Mouse (Mus musculus): Measurements from ENCODE around the gene Dlk1. TPM values are rescaled to one million over a fixed set of nuclear protein-coding genes. Genes with fewer than 3 reads are reported as not detected.
"Not testable (repeated sequence)": the region's sequence is repeated elsewhere in the genome, so short reads cannot be mapped to it uniquely, and the experiment has no call there.

Gene Dlk1
- total RNA-seq, 4 experiments from 2014 or later, result 0.23 to 0.69 (median 0.47) TPM; not detected in 1

DNA sequence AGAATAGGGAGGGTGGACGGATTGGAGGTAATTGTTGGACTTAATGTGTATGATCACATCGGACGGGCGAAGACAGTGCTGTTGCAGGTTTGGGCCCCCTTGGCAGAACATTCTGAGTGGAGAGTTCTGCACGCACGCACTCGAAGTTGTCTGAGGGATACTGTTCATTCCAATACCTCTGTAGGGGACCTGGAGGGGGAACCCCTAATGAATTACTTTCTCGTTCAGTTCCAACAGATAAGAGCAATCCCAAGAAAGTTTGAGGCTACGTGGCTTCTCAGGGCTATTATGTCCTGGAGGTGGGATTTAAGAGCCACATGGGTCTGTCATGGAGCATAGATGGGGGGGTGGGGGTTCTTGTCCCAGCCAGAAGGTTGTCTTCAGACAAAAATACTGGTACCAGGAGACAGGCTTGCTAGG lies 21.6 kb downstream of the Dlk1 start:
- DNase-seq (ENCODE audit: low spot score), result no peak

DNA sequence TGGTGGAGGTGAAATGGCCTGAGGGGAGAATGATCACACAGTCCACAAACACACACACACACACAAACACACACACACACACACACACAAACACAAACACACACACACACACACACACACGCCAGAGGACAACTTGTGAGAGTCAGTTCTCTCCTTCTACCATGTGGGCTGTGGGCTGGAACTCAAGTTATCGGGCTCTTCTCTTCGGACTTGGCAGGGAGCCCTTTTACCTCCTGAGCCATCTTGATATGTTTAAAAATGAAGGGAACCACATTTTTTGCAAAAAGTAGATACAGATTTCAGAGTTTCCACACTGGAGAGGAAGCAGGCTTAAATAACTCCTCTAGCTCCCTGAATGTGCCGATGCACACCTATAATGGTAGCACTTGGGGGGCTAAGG lies 22.9 kb downstream of the Dlk1 start:
- no peak for DNase-seq (ENCODE audit: low spot score)

DNA sequence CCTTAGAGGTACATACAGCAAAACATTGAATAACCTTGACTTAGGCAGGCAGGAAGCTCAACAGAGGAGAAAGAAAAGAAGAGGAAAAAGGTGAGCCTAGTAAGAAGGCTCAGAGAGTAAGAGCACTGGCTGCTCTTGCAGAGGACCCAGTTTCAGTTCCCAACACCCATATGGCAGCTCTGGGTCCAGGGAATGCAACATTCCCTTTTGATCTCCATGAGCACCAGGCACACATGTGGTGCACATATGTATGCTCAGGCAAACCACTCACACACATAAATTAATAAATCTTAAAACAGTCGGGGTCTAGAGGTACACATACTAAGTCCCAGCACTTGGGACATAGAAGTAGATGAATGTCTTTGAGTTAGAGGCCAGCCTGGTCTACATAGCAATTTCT lies 33.9 kb downstream of the Dlk1 start:
- DNase-seq (ENCODE audit: low spot score), result not testable (repeated sequence)

DNA sequence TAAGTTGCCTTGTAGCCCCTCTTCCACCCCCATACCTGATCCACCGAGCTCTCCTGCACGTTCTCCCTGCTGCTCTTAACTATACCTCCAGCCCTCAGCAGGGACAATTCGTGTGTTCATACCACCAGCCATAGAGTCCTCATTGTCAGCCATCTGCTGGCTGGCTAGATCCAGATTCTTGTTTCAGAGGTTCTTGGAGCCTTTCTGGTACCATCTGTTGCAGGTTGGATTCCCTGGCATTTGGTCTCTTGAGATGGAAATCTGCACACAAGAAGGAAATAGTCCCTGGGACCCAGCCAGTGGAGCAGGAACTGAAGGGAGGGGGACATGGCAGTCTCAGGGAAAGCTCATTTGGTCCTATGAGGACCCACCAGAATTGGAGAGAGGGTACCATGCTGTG lies 39.1 kb downstream of the Dlk1 start:
- DNase-seq (ENCODE audit: low spot score), result no peak

DNA sequence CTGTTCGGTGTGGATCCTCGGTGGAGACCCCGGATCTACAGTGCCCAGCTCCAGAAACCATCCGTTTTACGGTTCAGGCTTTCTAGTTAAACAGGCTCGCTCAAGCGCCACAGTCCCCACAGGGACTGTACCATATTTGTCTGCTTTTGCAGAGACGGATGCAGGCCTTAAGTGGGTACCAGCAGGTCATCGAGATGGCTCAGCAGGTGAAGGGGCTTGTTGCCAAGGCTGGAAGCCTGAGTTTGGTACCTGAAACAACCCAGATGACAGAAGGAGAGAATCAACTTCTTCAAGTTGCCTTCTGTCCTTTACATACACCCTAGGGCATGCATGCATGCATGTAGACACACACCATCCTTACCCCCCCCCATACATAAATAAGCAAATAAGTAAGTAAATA lies 40.8 kb downstream of the Dlk1 start:
- DNase-seq (ENCODE audit: low spot score), result no peak

DNA sequence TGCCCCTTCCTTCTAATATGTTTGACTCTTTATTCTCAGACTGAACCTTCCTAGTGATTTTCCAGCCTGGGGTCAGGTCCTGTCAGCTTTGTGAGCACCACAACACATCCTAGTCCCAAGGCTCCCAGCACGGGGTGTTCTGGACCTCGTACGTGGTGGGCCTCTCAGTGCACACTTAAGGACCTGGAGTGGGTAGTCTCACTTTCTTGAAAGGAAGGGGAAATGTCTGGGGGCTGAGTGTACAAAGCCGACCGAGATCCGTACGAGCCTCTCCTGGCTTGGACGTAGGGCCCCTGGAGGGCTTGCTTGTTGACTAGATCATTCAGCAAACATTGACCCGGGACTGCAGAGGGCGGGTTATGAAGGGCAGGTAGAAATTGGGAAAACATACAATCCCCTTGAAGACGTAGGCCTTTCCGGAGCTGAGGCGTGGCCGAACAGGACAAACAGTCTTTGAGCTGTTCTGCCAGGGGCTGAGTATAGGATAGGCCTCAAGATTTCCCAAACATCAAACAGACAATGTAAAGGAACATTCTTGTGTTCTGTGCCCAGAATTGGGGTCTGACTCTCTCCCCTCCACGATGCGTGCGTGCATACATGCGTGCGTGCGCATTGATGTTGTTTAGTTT lies 42.5 kb downstream of the Dlk1 start:
- DNase-seq (ENCODE audit: low spot score), result no peak

DNA sequence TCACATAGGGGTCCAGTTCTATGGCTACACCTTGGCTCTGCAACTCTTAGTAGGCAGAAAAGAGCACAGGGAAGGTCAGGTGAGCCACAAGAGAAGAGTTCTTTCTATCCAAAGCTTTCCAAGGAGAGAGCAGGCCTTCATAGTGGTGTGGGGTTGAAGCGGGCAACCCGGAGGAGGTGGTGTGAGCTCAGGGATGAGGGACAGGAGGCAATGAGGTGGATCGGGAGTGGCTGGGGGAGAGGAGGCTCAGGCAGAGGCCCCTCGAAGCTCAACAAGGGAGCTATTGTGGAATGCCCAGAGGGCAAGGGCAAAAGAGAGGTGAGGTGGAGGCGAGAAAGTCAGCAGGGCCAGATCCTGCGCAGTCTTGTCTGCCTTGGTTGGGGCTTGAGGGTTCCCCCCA lies 43.8 kb downstream of the Dlk1 start:
- no peak for DNase-seq (ENCODE audit: low spot score)

DNA sequence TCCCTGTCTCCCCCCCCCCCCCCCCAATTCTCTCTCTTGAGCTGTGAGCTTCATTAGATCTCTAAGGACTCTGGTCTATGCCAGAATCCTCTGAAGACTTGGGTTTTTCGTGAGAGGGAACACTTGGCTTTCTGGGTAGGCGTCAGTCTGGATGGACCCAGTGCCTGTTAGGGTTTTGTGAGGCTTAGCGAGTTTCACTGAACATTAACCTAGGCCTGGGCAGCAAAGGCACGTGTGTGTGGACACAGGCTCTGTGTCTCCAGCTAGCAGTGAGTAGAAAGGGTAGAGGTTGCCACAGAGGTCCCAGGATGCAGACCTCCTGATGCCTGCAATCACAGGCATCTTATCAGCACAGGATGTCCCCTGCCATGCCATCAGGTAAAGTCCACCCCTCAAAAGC lies 48.4 kb downstream of the Dlk1 start:
- no peak for DNase-seq (ENCODE audit: low spot score)

DNA sequence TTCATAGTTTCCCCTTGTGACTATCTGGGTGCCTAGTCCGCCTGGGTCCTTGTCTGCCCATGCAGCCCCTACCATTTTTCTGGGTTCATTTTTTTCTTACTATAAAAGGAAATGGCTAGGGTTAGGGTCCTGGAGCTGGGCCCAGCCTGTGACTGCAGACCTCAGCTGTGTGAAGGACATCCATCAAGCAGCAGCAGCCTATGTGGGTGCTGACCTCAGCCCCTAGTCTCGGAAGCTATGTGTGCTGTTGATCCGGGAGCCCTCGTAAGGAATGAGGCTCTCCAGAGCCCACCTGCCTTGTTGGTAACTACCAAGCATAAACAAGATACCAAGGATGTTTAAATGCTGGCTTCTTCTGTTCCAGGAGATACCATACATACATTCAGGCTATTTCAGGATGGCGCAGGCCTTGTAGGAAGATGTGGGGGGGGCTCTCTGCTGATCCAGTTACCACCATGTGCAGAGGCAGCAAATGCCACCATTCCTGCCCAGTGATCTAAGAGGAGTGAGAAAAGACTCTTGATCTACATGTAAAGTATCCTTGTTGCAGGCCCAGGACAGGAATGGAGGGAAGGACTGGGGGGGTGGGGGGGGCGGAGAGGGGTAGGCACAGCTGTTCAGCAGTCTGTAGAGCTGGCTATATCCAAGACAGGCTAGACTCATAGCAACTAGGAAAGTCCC lies 49.9 kb downstream of the Dlk1 start:
- DNase-seq (ENCODE audit: low spot score), result no peak

DNA sequence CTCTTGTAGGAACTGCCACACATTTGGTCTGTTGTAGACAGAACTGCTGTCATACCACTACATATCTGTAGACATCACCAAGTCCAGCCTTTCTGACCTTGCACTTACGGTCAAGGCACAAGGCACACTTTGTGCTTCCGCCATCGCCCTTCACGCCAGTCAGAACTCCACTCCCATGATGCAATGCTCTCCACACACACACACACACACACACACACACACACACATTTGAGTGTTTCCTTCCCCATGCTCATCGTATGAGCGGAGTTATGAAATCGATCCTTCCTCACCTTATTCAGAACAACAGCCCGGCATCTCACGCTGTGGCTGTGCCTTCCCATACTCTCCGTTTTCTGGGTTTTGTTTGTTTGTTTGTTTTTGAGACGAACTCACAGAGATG lies 55.1 kb downstream of the Dlk1 start:
- no peak for DNase-seq (ENCODE audit: low spot score)

DNA sequence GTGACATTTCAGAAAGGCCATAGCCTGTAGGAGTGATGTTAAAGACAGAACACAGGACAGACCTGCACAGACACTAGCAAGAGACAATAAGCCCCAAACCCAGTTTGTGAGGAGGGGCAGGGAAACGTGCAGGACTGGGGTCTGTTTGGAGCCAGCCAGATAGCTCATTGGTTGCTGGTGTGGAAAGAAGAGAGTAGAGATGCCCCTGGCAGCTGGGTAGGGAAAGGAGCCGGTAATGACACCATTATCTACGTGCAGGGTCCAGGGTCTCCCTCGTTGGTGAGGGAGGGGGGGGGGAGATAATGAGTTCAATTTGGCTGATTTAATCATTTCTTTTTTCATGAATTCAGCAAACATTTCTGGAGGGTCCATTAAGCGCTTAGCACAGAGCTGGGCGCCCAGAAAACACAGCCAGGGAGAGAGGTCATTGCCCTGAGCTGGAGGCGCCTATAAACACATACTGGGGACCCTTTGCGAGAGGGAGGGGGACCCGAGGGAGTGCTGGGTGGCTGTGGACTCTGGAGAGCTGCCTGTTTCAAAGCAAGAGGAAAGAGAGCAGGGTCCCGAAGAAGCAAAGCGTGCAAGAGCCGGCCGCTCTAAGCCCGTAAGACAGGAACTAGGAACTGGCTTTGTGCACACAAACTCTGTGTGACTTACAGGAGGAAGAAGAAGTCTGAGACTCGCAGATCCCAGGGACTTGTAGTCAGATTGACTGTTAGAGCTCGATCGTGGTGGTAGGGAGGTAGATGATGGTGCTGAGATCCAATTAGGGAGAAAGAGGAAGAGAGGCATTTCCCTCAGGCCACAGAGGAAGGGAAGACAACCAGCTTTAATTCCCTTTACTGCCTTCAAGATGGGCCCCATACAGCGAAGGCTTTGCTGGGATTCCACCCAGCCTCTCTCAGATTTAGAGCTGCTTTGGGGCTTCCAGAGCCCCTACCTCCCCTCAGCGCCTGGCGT lies 56.2 kb downstream of the Dlk1 start:
- DNase-seq (ENCODE audit: low spot score), result no peak

DNA sequence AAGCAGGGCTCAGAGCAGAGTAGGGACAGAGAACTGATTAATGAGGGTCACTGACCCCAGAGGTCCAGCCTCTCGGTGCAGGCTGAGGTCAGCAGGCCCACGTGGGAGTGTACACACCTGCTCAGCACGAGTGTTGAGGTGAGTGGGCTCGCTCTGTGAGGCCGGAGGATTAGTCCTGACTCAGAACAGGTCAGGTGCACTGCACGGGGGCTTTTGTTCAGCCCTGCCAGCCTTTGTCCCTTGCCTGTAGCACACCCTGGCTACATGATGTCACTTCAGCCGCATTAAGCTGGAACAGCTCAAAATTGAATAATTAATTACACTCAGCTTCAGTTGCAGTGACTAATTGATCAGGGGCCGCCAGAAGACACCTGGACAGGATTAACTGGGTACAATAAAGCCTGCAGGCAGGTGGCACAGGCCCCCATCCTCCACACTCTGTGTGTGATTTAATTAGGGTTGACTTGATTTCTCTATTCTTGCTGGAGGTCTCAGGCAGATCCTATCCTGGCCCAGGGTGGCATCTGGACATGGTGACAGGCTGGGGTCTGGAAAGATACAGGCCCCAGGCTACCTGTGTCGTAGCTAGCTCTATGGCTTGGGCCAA lies 57.0 kb downstream of the Dlk1 start:
- DNase-seq (ENCODE audit: low spot score), result no peak

DNA sequence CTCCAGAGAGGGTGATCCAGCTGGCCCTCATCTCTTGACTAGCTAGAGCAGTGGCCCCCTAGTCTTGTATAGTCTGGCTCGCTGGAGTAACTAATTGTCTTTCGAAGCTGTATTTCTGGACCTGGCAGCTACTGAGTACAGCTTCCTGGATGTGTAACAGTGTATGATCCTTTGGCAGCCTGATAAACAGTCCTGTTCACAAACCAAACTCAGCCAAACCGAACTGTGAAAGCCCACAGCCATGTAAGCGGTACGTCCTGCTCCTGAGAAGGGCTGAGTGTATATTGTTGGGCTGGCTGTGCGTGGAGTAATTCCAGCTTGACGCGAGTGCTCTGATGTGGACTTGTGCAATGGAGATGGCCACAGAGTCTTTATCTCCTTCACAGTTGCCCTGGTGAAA lies 57.6 kb downstream of the Dlk1 start:
- no peak for DNase-seq (ENCODE audit: low spot score)

DNA sequence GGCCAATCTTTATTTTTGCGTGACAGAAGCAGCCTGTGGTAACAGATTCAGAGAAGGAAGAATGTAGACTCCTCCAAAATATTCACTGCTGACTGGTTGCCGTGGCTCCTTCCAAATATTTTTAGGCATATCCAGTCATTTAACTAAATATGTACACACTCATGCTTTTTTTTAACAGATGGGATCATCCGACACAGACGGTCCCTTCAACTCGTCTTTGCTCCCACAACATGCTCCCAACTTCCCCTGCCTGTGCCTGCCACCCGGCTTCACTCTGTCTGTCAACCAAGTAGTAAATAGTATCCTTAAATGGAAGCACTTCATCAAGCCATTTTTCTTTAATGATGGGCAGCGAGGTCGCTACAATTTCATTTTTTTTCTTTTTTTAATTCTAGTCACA lies 58.8 kb downstream of the Dlk1 start:
- no peak for DNase-seq (ENCODE audit: low spot score)

DNA sequence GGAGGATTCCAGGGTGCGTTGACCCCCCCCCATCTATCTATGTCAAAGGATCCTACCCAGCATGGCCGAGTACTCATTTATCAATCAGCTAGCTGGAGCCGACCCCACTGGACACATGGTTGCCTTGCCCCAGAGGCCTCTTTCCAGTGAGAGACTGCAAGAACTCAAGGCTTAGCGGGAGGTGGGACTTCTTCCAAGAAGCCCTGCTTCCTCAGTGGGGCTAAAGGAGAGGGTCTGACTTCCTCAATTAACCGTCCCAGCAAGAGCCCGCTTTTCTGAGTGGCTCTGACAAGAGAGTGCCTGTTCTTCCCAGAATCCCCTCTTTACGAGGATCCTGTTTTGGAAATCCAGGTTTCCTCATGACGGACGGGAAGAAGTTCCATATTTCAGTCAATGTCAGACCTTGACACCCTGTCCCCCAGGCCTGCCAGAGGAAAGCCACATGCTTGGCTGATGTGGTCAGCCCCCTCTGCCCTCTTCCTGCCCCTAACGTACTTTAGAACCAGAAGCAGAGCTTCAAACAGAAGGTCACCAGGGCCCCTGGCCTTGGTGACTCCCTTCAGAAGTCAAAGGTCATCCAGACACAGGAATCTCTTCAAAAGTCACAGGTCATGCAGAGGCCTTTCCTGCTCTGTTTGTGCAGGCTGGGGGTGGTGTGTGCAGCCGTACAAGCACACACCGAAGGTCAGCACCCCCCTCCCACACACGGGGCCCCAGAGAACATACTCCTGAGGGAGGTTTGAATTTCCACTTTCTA lies 59.7 kb downstream of the Dlk1 start:
- DNase-seq (ENCODE audit: low spot score), result no peak

Other genes with a start within 250 kb of the Dlk1 start
- under 1 TPM in 1 of 4 experiments, not detected in 3; 0.05 TPM for gene Rtl1, start 147.5 kb downstream of the Dlk1 start, total RNA-seq (2022)

Data from heart, adult 8-10 months (tissue).